Comparison of ENCODE assay signal across 9 mouse cellular contexts in genomic region chr16:17832821-17833220, GRCm38 (mm10). TPM values are rescaled to one million over a fixed set of nuclear protein-coding genes. Genes with fewer than 3 reads are reported as not detected.
A peak's percentile ranks its signal among the peaks of the same experiment; 100 is the strongest.
DNase-seq lines count a peak whose midpoint lies in the region; ATAC-seq and TF ChIP-seq lines count a peak whose summit lies in the region.
"Had no signal": no experiment of that assay in that cellular context is flagged by ENCODE, and none has a peak within 500 bp of the region (broad histone marks: within the 10 kb centered on the region; RNA-seq: fewer than 3 reads in every experiment).

Gene B830017H08Rik, plus strand, starts transcription at chr16:17833121.

- TF ChIP-seq CTCF in lung, embryonic 14.5 days (IDR thresholded peaks at IDR 0.05; ENCODE audit: low read depth) = no peak
- TF ChIP-seq CTCF in lung, adult 2 months (IDR thresholded peaks at IDR 0.05; ENCODE audit: insufficient read depth, low read length) = no peak
- no peak for TF ChIP-seq CTCF in olfactory bulb, adult 2 months (IDR thresholded peaks at IDR 0.05; ENCODE audit: insufficient read depth, low read depth, low read length)

- H3K27me3 ChIP-seq in lung, embryonic 14.5 days (ENCODE audit: insufficient read depth, low read length) = peaks cover 63% of the 10 kb centered on the region
- H3K27me3 ChIP-seq in forebrain, embryonic 11.5 days (ENCODE audit: control insufficient read depth, insufficient read depth, low read length) = peaks cover 62% of the 10 kb centered on the region
- H3K27me3 ChIP-seq in limb, embryonic 11.5 days (ENCODE audit: control insufficient read depth, insufficient read depth, low read length) = peaks cover 45% of the 10 kb centered on the region

- H3K4me2 ChIP-seq in lung, embryonic 14.5 days = peak within 1 kb of the TSS; percentile 96
- H3K4me2 ChIP-seq in forebrain, embryonic 11.5 days (ENCODE audit: low read depth, low read length, severe bottlenecking) = peak within 1 kb of the TSS; percentile 91
- H3K4me2 ChIP-seq in limb, embryonic 11.5 days (ENCODE audit: low read depth, severe bottlenecking) = peak within 1 kb of the TSS; percentile 99

- H3K9me3 ChIP-seq in lung, embryonic 14.5 days (ENCODE audit: low read depth, low read length) = no peaks in the 10 kb centered on the region
- no peaks in the 10 kb centered on the region for H3K9me3 ChIP-seq in forebrain, embryonic 11.5 days (ENCODE audit: control insufficient read depth, low read length)
- no peaks in the 10 kb centered on the region for H3K9me3 ChIP-seq in limb, embryonic 11.5 days (ENCODE audit: control insufficient read depth, low read length)

- H3K9ac ChIP-seq in lung, embryonic 14.5 days = peak within 1 kb of the TSS; percentile 56
- peak within 1 kb of the TSS; percentile 32 for H3K9ac ChIP-seq in forebrain, embryonic 11.5 days (ENCODE audit: low read length)
- peak within 1 kb of the TSS; percentile 72 for H3K9ac ChIP-seq in limb, embryonic 11.5 days (ENCODE audit: low read length)

- TF ChIP-seq POLR2A in lung, adult 2 months (IDR thresholded peaks at IDR 0.05; ENCODE audit: borderline replicate concordance, extremely low read depth, low read depth, low read length) = no peak
- TF ChIP-seq POLR2A in olfactory bulb, adult 2 months (IDR thresholded peaks at IDR 0.05; ENCODE audit: insufficient read depth, low read depth, low read length) = no peak

- no peak for ATAC-seq in lung, embryonic 14.5 days (ENCODE audit: insufficient read depth)
- no peak for ATAC-seq in forebrain, embryonic 11.5 days (replicated peaks; ENCODE audit: low FRiP score)
- ATAC-seq in limb, embryonic 11.5 days (ENCODE audit: insufficient number of reproducible peaks, low FRiP score, low TSS enrichment, low read depth) = no peak
- ATAC-seq in megakaryocyte-erythroid progenitor cell, adult 5-6 weeks (replicated peaks; ENCODE audit: low FRiP score, low TSS enrichment, poor library complexity, severe bottlenecking) = no peak

- H3K36me3 ChIP-seq in lung, embryonic 14.5 days (ENCODE audit: insufficient read depth) = no peaks in the 10 kb centered on the region
- no peaks in the 10 kb centered on the region for H3K36me3 ChIP-seq in forebrain, embryonic 11.5 days (ENCODE audit: control insufficient read depth, insufficient read depth, low read length)
- H3K36me3 ChIP-seq in limb, embryonic 11.5 days (ENCODE audit: control insufficient read depth, insufficient read depth, low read length) = no peaks in the 10 kb centered on the region

- no peak within 1 kb of the TSS for H3K27ac ChIP-seq in lung, embryonic 14.5 days (ENCODE audit: low read depth)
- H3K27ac ChIP-seq in forebrain, embryonic 11.5 days (ENCODE audit: low read depth, low read length) = no peak within 1 kb of the TSS
- no peak within 1 kb of the TSS for H3K27ac ChIP-seq in limb, embryonic 11.5 days (replicated peaks; ENCODE audit: low read depth, low read length)
- peak within 1 kb of the TSS; percentile 71 for H3K27ac ChIP-seq in olfactory bulb, adult 2 months (ENCODE audit: insufficient read depth, low read depth, low read length)
- H3K27ac ChIP-seq: macrophage had no signal

- peak within 1 kb of the TSS; percentile 55 for H3K4me3 ChIP-seq in lung, embryonic 14.5 days (ENCODE audit: low read depth, low read length)
- no peak within 1 kb of the TSS for H3K4me3 ChIP-seq in lung, adult 2 months (replicated peaks; ENCODE audit: extremely low read depth, low read depth, low read length)
- H3K4me3 ChIP-seq in forebrain, embryonic 11.5 days (ENCODE audit: low read depth, low read length) = peak within 1 kb of the TSS; percentile 47
- peak within 1 kb of the TSS; percentile 57 for H3K4me3 ChIP-seq in limb, embryonic 11.5 days (ENCODE audit: low read depth, low read length)
- H3K4me3 ChIP-seq in olfactory bulb, adult 2 months (ENCODE audit: insufficient read depth, low read depth, low read length) = peak within 1 kb of the TSS; percentile 68

- WGBS in lung, embryonic 14.5 days = 28% methylated on average over 7 of the region's 7 CpGs
- 31% methylated on average over 7 of the region's 7 CpGs for WGBS in lung, adult 2 months
- WGBS in forebrain, embryonic 11.5 days = 16% methylated on average over 7 of the region's 7 CpGs
- 24% methylated on average over 7 of the region's 7 CpGs for WGBS in limb, embryonic 11.5 days
- WGBS in olfactory bulb, adult 2 months = 31% methylated on average over 7 of the region's 7 CpGs

- DNase-seq in lung, embryonic 14.5 days = no peak
- no peak for DNase-seq in lung, adult 2 months
- no peak for DNase-seq in forebrain, embryonic 11.5 days (ENCODE audit: low spot score)
- no peak for DNase-seq in limb, embryonic 11.5 days (ENCODE audit: low spot score)
- no peak for DNase-seq in adrenal gland, adult 8-10 months
- DNase-seq: thymus, postnatal 25 days had no signal

- 0 out of 2 replicates have a peak, but pooled peaks cover 5% of the 10 kb centered on the region for H3K4me1 ChIP-seq in lung, embryonic 14.5 days (ENCODE audit: insufficient read depth)
- H3K4me1 ChIP-seq in lung, adult 2 months (ENCODE audit: control insufficient read depth, insufficient read depth, low read length) = no peaks in the 10 kb centered on the region
- no peaks in the 10 kb centered on the region; the same call in 1 of the 2 replicates for H3K4me1 ChIP-seq in forebrain, embryonic 11.5 days (replicated peaks; ENCODE audit: control insufficient read depth, insufficient read depth, low read length)
- peaks cover 33% of the 10 kb centered on the region for H3K4me1 ChIP-seq in limb, embryonic 11.5 days (ENCODE audit: control insufficient read depth, insufficient read depth, low read length)
- peaks cover 17% of the 10 kb centered on the region for H3K4me1 ChIP-seq in olfactory bulb, adult 2 months (ENCODE audit: control insufficient read depth, insufficient read depth, low read length)

RNA-seq across cellular contexts. Expression of gene B830017H08Rik, which starts in this region (rescaled TPM):
- polyA plus RNA-seq in lung, embryonic 14.5 days (2014; fragmentation: Nextera tagmentation; extraction: Ambion mirVana) = 0.18 TPM in 1 of 2 replicates, not detected in the other
- polyA plus RNA-seq in lung, adult 2 months (2012; rRNA removed) = 0.08 and 0.10 TPM in 2 replicates
- not detected in 2 replicates for polyA plus RNA-seq in forebrain, embryonic 11.5 days (2014; fragmentation: Nextera tagmentation; extraction: Ambion mirVana)
- 0.73 and 0.77 TPM in 2 replicates for polyA plus RNA-seq in limb, embryonic 11.5 days (2014; fragmentation: Nextera tagmentation; extraction: Ambion mirVana)
- polyA plus RNA-seq in olfactory bulb, adult 2 months (2012; ENCODE audit: insufficient read depth, insufficient read length, low replicate concordance, missing spikeins) = not detected in 2 replicates
- total RNA-seq in adrenal gland, adult 8-10 months (2022) = not detected
- not detected in 2 replicates for total RNA-seq in megakaryocyte-erythroid progenitor cell, adult 5-6 weeks (2014; fragmentation: Nextera tagmentation)
- total RNA-seq in megakaryocyte-erythroid progenitor cell, adult 5-6 weeks (2017) = not detected in 2 replicates
- polyA plus RNA-seq: macrophage had no signal
